Mouse (Mus musculus) neural tube, embryonic 10.5 days (tissue): ENCODE measurements at regions not wholly inside any gene's neighbourhood (a gene's known extent, or its start where the extent isn't known, plus 50 kb on each side); places are given as distances from the start of the nearest gene placed in this dataset.
A peak's percentile ranks its signal among the peaks of the same experiment; 100 is the strongest.

ENCODE experiments used
- DNase-seq: peaks from one replicate; pipeline ENCODE4 v3.0.0-alpha.2; 2017; ENCODE audit warnings: low spot score; ENCODE audit errors: extremely low spot score

GRCm38 (mm10) chrX:107577501-107577900 is 90.3 kb upstream of the Tbx22 start:
- DNase-seq = peak; percentile 12
